Mouse (Mus musculus): ENCODE measurements around the gene Smg9. TPM values are rescaled to one million over a fixed set of nuclear protein-coding genes. Genes with fewer than 3 reads are reported as not detected.

The Smg9 gene
- polyA plus RNA-seq, 1 experiment, result 55.7 TPM

DNA sequence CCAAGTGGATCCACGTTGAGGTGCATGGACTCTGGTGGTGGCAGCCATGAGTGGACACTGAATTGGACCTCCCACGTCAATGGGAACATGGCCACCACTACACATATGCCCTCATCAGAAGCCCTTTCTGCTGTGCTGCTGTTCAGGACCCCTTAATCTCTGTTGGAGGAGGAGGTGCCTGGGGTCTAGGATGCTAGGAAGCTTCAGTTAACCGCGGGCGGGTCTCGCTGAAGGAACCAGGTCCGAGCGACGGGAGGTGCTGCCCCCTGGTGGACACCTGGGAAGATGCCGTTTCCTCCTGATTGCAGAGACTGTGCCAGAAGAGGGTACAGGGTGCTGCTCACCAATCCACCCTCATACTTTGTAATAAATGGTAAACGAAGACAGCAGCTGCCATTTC lies 14.6 kb upstream of the Smg9 start:
- Histone ChIP-seq H3K36me3 (ENCODE audit: control insufficient read depth, insufficient read depth, low read length) (peaks cover 6% of the 10 kb centered on the region; the same call in 1 of the 2 replicates), H3K4me3 (ENCODE audit: extremely low read depth, insufficient read depth, insufficient read length) (no peak overlapping the region), H3K4me1 (ENCODE audit: control insufficient read depth, insufficient read depth, insufficient read length) (peaks cover 6% of the 10 kb centered on the region; the same call in 1 of the 2 replicates), H3K27ac (ENCODE audit: insufficient read depth, low read length) (no peak overlapping the region), H3K27me3 (ENCODE audit: control insufficient read depth, insufficient read depth, low read length) (no peaks in the 10 kb centered on the region)
- 15% methylated on average over 11 of the region's 11 CpGs for WGBS
- TF ChIP-seq CTCF (IDR thresholded peaks at IDR 0.05; ENCODE audit: extremely low read depth, insufficient read depth, insufficient read length, insufficient replicate concordance), result peak; percentile 97
- no peak for TF ChIP-seq POLR2A (IDR thresholded peaks at IDR 0.05; ENCODE audit: low read depth, low read length)
- DNase-seq (ENCODE audit: low read depth in 1 of 2, low spot score in 2 of 2), result peak in 1 of 2 experiments; percentile 73

DNA sequence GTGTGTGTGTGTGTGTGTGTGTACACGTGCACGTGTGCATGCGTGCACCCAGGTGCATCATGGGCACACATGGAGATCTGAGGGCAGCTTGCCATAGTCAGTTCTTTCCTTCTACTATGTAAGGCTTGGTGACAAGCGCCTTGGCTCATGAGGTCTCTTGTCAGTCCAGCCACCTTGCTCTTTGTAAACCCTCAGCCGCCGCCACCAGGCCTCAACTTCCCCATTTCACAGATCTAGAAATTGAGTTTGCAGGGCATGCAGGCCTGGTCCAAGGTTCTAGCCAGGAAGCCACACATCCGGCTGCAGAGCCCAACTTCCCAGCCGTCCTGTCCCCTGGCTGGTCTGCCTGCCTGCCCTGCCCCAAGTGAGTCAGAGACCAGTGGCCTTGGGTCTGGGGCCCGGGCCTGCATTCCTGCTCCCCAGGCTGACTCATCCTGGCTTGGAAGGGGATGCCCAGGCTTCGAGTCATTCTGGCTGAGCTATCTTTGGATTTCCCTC lies 12.3 kb upstream of the Smg9 start:
- no peak for DNase-seq (ENCODE audit: low read depth in 1 of 2, low spot score in 2 of 2)
- peak overlapping the region; percentile 10; the same call in 1 of the 2 replicates for H3K27ac ChIP-seq (ENCODE audit: insufficient read depth, low read length)
- WGBS, result 30% methylated on average over 10 of the region's 10 CpGs
- no peaks in the 10 kb centered on the region for H3K27me3 ChIP-seq (ENCODE audit: control insufficient read depth, insufficient read depth, low read length)
- TF ChIP-seq CTCF (IDR thresholded peaks at IDR 0.05; ENCODE audit: extremely low read depth, insufficient read depth, insufficient read length, insufficient replicate concordance) (no peak), POLR2A (IDR thresholded peaks at IDR 0.05; ENCODE audit: low read depth, low read length) (no peak)
- H3K4me1 ChIP-seq (ENCODE audit: control insufficient read depth, insufficient read depth, insufficient read length), result no peaks in the 10 kb centered on the region; the same call in 1 of the 2 replicates
- peaks cover 5% of the 10 kb centered on the region; the same call in 1 of the 2 replicates for H3K36me3 ChIP-seq (ENCODE audit: control insufficient read depth, insufficient read depth, low read length)
- H3K4me3 ChIP-seq (ENCODE audit: extremely low read depth, insufficient read depth, insufficient read length), result no peak overlapping the region

DNA sequence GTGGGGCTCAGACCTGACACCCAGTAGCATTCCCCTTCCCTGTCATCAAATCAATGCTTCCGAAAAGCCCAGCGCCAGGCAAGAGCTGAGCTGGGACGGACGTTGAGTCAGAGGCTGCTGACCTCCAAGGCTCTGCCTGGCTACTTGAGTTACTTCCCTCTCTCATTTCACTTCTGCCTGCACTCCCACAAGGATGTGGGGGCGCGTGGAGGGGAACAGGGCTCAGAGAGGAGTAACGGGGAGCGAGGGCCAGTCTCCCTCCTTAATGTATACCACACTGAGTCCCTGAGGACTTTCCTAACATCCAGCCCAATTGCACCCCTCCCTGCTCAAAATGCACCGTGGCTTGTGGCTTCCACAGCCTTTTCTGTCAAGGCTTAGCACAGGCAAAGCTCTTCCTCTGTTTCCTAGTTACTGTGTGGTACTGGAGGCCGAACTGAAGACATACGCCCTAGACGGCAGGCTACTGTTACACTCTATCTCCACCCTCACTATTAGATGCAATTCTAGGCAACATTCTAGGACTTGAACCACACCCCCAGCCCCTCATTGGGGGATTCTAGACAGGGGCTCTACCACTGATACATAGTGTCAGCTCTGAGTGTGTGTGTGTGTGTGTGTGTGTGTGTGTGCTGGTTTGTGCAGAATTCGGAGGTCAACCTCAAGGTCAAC lies 9.8 kb upstream of the Smg9 start:
- no peaks in the 10 kb centered on the region; the same call in 1 of the 2 replicates for H3K4me1 ChIP-seq (ENCODE audit: control insufficient read depth, insufficient read depth, insufficient read length)
- no peak overlapping the region; the same call in 1 of the 2 replicates for H3K27ac ChIP-seq (ENCODE audit: insufficient read depth, low read length)
- WGBS, result 35% methylated on average over 13 of the region's 13 CpGs
- no peak for DNase-seq (ENCODE audit: low read depth in 1 of 2, low spot score in 2 of 2)
- H3K4me3 ChIP-seq (ENCODE audit: extremely low read depth, insufficient read depth, insufficient read length), result no peak overlapping the region
- TF ChIP-seq CTCF (IDR thresholded peaks at IDR 0.05; ENCODE audit: extremely low read depth, insufficient read depth, insufficient read length, insufficient replicate concordance), result no peak
- TF ChIP-seq POLR2A (IDR thresholded peaks at IDR 0.05; ENCODE audit: low read depth, low read length), result no peak
- peaks cover 2% of the 10 kb centered on the region; the same call in 1 of the 2 replicates for H3K36me3 ChIP-seq (ENCODE audit: control insufficient read depth, insufficient read depth, low read length)
- no peaks in the 10 kb centered on the region for H3K27me3 ChIP-seq (ENCODE audit: control insufficient read depth, insufficient read depth, low read length)

DNA sequence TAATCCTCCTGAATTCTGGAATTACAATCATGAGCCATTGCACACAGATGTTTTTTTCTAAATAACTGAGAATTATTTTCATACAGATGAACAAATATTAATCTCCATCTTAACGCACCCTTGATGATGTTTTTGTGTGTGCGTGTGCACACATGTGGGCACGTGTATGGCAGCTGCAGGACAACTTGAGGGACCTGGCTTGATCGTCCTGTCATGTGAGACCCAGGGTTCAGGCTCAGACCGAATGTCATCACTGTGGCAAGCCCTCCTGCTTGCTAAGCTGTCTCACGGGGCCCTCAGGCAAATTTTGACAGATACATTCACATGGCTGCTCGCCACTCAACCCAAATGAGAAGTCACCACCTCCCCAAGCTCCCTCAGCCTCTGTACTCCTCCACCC lies 8.9 kb upstream of the Smg9 start:
- H3K27ac ChIP-seq (ENCODE audit: insufficient read depth, low read length), result no peak overlapping the region
- H3K27me3 ChIP-seq (ENCODE audit: control insufficient read depth, insufficient read depth, low read length), result no peaks in the 10 kb centered on the region
- no peak for DNase-seq (ENCODE audit: low read depth in 1 of 2, low spot score in 2 of 2)
- H3K4me3 ChIP-seq (ENCODE audit: extremely low read depth, insufficient read depth, insufficient read length), result no peak overlapping the region
- 71% methylated on average over 7 of the region's 7 CpGs for WGBS
- no peaks in the 10 kb centered on the region for H3K36me3 ChIP-seq (ENCODE audit: control insufficient read depth, insufficient read depth, low read length)
- H3K4me1 ChIP-seq (ENCODE audit: control insufficient read depth, insufficient read depth, insufficient read length), result no peaks in the 10 kb centered on the region; the same call in 1 of the 2 replicates
- TF ChIP-seq CTCF (IDR thresholded peaks at IDR 0.05; ENCODE audit: extremely low read depth, insufficient read depth, insufficient read length, insufficient replicate concordance) (no peak), POLR2A (IDR thresholded peaks at IDR 0.05; ENCODE audit: low read depth, low read length) (no peak)

DNA sequence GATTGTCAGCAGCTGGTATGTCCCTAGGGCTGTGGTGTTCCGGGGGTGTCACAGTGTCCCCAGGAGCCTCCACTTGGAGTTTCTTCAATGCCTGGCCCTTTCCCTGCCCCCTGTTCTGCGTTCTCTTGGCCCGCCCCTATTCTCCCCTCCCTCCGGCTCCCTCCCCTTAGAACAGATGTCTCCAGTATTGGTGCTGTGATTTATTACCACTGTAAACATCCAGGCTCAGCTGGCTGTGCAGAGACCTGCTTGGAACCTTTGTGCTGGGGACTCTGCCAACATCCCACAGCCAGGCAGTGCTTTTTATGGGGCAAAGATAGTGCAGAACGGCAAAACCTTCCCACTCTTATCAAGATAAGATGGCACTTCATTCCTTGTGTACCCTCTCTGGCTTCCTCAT lies 8.3 kb upstream of the Smg9 start:
- 35% methylated on average over 5 of the region's 5 CpGs for WGBS
- H3K4me1 ChIP-seq (ENCODE audit: control insufficient read depth, insufficient read depth, insufficient read length), result no peaks in the 10 kb centered on the region; the same call in 1 of the 2 replicates
- no peak for DNase-seq (ENCODE audit: low read depth in 1 of 2, low spot score in 2 of 2)
- H3K27ac ChIP-seq (ENCODE audit: insufficient read depth, low read length), result no peak overlapping the region
- H3K27me3 ChIP-seq (ENCODE audit: control insufficient read depth, insufficient read depth, low read length), result no peaks in the 10 kb centered on the region
- H3K4me3 ChIP-seq (ENCODE audit: extremely low read depth, insufficient read depth, insufficient read length), result no peak overlapping the region
- TF ChIP-seq POLR2A (IDR thresholded peaks at IDR 0.05; ENCODE audit: low read depth, low read length) (no peak), CTCF (IDR thresholded peaks at IDR 0.05; ENCODE audit: extremely low read depth, insufficient read depth, insufficient read length, insufficient replicate concordance) (no peak)
- no peaks in the 10 kb centered on the region for H3K36me3 ChIP-seq (ENCODE audit: control insufficient read depth, insufficient read depth, low read length)

DNA sequence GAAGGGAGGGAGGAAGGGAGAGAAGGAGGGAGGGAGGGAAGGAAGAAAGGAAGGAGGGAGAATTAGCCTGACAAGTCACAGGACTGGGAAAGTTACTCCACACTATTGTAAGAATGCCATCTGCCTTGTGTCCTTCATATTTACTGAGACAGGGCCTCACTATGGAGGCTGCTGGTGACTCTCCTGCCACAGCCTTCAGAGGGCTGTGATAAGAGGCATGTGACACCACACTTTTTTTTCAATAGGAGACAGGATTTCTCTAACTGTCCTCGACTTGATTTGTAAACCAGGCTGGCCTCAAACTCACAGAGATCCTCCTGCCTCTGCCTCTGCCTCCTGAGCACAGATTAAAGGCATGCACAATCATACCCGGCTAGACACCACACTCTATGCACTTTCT lies 7.7 kb upstream of the Smg9 start:
- Histone ChIP-seq H3K36me3 (ENCODE audit: control insufficient read depth, insufficient read depth, low read length) (no peaks in the 10 kb centered on the region), H3K4me3 (ENCODE audit: extremely low read depth, insufficient read depth, insufficient read length) (no peak overlapping the region), H3K27me3 (ENCODE audit: control insufficient read depth, insufficient read depth, low read length) (no peaks in the 10 kb centered on the region), H3K4me1 (ENCODE audit: control insufficient read depth, insufficient read depth, insufficient read length) (no peaks in the 10 kb centered on the region; the same call in 1 of the 2 replicates), H3K27ac (ENCODE audit: insufficient read depth, low read length) (no peak overlapping the region)
- 56% methylated on average over 2 of the region's 2 CpGs for WGBS
- no peak for DNase-seq (ENCODE audit: low read depth in 1 of 2, low spot score in 2 of 2)
- TF ChIP-seq POLR2A (IDR thresholded peaks at IDR 0.05; ENCODE audit: low read depth, low read length) (no peak), CTCF (IDR thresholded peaks at IDR 0.05; ENCODE audit: extremely low read depth, insufficient read depth, insufficient read length, insufficient replicate concordance) (no peak)

DNA sequence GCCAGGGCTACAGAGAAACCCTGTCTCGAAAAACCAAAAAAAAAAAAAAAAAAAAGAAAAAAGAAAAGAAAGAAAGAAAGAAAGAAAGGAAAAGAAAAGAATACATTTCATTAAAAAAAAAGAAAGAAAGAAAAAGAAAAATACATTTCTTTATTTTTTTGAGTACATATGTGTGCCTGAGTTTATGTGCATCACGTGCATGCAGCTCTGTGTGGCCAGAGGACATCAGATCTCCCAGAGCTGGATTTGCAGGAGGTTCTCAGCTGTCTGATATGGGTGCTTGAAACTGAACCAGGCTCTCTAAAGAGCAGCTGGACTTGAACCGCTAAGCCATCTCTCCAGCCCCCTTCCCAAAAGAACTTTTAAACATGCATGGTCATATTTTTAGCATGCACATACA lies 5.4 kb upstream of the Smg9 start:
- Histone ChIP-seq H3K27me3 (ENCODE audit: control insufficient read depth, insufficient read depth, low read length) (no peaks in the 10 kb centered on the region), H3K27ac (ENCODE audit: insufficient read depth, low read length) (no peak overlapping the region), H3K4me3 (ENCODE audit: extremely low read depth, insufficient read depth, insufficient read length) (no peak overlapping the region), H3K36me3 (ENCODE audit: control insufficient read depth, insufficient read depth, low read length) (no peaks in the 10 kb centered on the region), H3K4me1 (ENCODE audit: control insufficient read depth, insufficient read depth, insufficient read length) (peaks cover 1% of the 10 kb centered on the region; the same call in 1 of the 2 replicates)
- WGBS, result 48% methylated on average over 3 of the region's 3 CpGs
- TF ChIP-seq POLR2A (IDR thresholded peaks at IDR 0.05; ENCODE audit: low read depth, low read length) (no peak), CTCF (IDR thresholded peaks at IDR 0.05; ENCODE audit: extremely low read depth, insufficient read depth, insufficient read length, insufficient replicate concordance) (no peak)
- DNase-seq (ENCODE audit: low read depth in 1 of 2, low spot score in 2 of 2), result no peak

All from spleen, adult 2 months (tissue).